Mouse (Mus musculus): ENCODE data around the gene Ugdh.
A peak's percentile ranks its signal among the peaks of the same experiment; 100 is the strongest.
"Not testable (repeated sequence)": the region's sequence is repeated elsewhere in the genome, so short reads cannot be mapped to it uniquely, and the experiment has no call there.

Gene Ugdh

GRCm38 (mm10) chr5:65435806-65436561 lies at the start of gene Ugdh:
Gene Ugdh (minus strand): TSS chr5:65435949.
- peak; percentile 99 for DNase-seq (ENCODE audit: low read depth, low spot score)

- DNase-seq (ENCODE audit: low read depth, low spot score), result no peak
Observed at GRCm38 (mm10) chr5:65482996-65483395, 47.2 kb upstream of the Ugdh start.

DNA sequence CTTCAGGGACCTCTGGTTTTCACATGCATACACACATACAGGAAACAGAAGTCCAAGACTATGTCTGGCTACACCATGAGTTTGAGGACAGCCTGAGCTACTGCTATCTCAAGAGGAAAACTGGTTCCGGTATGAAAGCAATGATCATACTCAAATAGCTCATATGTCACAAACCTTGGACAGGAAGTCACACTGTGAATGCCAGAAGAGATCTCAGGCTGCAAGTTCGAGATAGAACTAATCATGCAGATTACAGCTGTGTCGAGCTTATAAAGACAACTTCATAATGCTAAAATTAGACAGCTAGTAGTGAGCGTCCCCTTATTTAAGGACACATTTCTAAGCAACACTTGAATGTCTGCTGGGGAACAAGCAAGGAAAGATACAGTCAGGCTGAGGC lies 44.8 kb upstream of the Ugdh start:
- DNase-seq (ENCODE audit: low read depth, low spot score), result no peak

DNA sequence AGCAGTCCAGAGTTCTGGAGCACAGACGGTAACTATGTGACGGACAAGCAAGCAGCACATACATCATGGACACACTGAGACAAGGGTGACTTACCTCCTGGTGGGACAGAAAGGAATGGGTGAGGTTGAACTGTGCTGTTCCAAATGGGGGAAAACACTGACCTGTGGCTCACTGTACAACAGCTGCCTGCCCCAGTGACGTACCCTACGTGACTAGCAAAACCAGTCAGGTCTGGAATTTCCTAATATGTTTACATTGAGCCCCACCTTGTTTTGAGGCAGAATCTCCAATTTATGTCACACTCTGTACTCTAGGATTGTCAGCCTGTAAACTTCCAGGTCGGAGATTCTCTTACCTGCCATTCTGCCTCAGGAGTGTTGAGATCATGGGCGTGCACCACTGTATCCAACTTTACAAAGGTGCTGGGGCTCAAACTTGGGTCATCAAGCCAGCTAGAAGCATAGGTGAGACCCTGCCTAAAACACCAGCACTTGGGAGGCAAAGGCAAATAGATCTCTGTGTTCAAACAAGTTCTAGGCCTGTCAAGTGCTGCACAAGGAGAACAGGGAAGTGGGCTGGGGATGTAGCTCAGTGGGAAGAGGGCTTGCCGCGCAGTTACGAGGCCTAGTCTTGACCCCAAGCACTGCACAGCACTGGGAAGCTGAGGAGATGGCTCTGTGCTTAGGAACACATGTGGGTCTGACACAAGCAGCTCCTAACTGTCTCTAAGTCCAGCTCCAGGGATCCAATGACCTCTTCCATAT lies 44.1 kb upstream of the Ugdh start:
- DNase-seq (ENCODE audit: low read depth, low spot score), result no peak

- no peak for DNase-seq (ENCODE audit: low read depth, low spot score)
Observed at GRCm38 (mm10) chr5:65478224-65478623, 42.5 kb upstream of the Ugdh start.

DNA sequence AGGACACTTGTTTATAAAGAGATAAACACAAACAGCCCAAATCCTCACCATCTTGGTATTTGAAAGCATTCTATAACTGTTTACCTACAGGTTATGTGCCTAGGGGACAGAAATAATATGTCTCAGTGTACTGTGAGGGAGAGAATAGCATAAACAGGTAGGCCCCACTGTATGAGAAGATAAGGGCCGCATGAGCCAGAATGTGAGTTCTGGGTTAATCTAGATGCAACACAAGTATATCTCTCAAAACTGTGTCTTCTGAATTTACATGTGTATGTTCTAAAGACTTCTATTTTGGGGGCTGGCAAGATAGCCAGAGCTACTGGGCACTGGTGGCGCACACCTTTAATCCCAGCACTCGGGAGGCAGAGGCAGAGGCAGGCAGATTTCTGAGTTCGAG lies 41.0 kb upstream of the Ugdh start:
- not testable (repeated sequence) for DNase-seq (ENCODE audit: low read depth, low spot score)

DNA sequence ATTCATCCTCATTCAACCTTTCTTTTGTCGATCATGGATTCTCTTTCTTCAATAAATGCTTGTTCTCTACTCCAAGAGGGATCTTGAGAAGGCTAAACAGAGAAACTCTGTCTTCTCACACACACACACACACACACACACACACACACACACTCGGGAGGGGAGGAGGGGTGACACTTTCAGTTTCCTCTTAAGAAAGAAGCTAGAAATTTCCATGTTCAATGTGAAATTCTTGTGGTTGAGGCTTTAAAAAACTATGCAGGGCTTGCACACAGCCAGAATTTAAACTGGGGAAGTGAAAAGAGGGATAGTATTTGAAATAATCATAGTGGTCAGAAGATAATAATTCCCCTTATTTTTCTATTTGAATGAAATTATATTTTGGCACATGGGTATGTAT lies 40.1 kb upstream of the Ugdh start:
- DNase-seq (ENCODE audit: low read depth, low spot score), result no peak

GRCm38 (mm10) chr5:65469766-65470165 lies 34.0 kb upstream of the Ugdh start:
- no peak for DNase-seq (ENCODE audit: low read depth, low spot score)

- no peak for DNase-seq (ENCODE audit: low read depth, low spot score)
Observed at GRCm38 (mm10) chr5:65466911-65467310, 31.2 kb upstream of the Ugdh start.

DNA sequence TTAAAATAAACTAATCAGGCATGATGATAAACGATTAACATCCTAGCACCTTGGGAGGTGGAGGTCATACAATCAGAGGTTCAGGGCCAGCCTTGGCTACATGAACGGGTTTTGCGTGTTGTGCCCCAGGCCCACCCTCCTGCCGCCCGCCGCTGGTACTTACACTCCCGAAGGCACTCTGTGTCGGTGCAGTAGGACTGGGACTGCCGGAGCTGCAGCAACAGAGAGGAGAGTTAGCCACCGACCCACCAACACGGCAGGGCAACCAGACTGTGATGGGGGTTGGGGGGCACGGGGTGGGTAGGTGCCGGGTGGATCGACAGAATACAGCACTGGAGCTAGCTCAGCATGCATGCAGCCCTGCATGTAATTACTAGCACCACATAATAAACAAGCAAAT lies 24.6 kb upstream of the Ugdh start:
- no peak for DNase-seq (ENCODE audit: low read depth, low spot score)

- DNase-seq (ENCODE audit: low read depth, low spot score), result no peak
Observed at GRCm38 (mm10) chr5:65459454-65459853, 23.7 kb upstream of the Ugdh start.

GRCm38 (mm10) chr5:65457846-65458245 lies 22.1 kb upstream of the Ugdh start:
- DNase-seq (ENCODE audit: low read depth, low spot score), result no peak

- DNase-seq (ENCODE audit: low read depth, low spot score), result no peak
Observed at GRCm38 (mm10) chr5:65457086-65457827, 21.5 kb upstream of the Ugdh start.

- no peak for DNase-seq (ENCODE audit: low read depth, low spot score)
Observed at GRCm38 (mm10) chr5:65454771-65455170, 19.0 kb upstream of the Ugdh start.

GRCm38 (mm10) chr5:65448941-65449340 lies 13.2 kb upstream of the Ugdh start:
- DNase-seq (ENCODE audit: low read depth, low spot score), result no peak

DNA sequence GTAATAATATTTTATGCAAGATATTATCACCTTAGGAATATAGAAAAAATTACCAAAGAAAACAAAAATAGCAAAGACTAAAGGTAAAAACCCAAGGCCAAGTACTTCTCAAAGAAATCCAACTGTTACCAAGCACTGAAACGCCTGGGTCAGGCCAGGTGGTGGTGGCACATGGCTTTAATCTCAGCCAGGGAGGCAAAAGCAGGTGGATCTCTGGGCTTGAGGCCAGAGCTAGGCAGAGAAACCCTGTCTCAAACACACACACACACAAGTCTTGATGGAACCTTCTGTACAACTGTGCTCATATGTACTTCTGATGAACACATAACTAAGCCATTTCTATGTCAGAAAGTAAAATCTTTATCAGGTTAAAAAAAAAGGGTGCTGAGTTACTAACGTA lies 12.1 kb upstream of the Ugdh start:
- no peak for DNase-seq (ENCODE audit: low read depth, low spot score)

GRCm38 (mm10) chr5:65446756-65447155 lies 11.0 kb upstream of the Ugdh start:
- no peak for DNase-seq (ENCODE audit: low read depth, low spot score)

DNA sequence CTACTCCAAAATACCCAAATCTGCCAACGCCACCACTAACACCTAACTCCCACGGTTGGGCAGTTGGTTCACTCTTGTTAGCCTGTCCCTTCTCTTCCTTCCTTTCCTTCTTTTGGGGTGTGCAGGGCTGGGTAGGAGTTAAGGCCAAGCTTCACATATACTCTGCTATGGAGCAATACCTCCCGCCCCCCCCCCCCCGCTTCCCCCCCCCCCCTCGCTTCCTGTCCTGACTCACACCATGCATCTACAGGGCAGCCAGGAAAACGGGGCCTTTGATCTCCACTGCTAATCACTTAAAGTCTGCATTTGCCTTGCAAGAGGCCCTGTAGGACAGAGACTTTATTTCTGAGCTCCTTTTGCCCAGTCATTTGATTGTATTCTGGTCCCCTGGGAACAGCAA lies 9.2 kb upstream of the Ugdh start:
- DNase-seq (ENCODE audit: low read depth, low spot score), result no peak

DNA sequence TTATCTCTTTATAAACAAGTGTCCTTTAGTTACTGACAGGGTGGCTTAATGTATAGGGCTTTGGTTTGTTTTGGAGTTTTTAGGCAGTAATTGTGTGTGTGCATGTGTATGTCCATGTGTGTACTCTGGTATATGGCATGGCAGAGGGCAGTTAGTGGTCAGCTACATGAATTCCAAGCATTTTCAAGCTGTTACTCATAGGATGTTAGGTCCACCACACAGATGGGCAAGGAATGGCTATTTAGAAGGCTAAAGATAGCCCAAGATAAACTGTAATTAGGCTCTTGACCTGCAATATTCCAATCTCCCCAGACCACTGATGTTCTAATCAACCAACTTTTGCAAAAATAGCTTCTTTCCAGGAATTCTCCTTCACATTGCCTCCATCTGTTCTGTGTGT lies 2.3 kb upstream of the Ugdh start:
- DNase-seq (ENCODE audit: low read depth, low spot score), result no peak

GRCm38 (mm10) chr5:65435363-65435805 lies 365 bp downstream of the Ugdh start:
- no peak for DNase-seq (ENCODE audit: low read depth, low spot score)

DNA sequence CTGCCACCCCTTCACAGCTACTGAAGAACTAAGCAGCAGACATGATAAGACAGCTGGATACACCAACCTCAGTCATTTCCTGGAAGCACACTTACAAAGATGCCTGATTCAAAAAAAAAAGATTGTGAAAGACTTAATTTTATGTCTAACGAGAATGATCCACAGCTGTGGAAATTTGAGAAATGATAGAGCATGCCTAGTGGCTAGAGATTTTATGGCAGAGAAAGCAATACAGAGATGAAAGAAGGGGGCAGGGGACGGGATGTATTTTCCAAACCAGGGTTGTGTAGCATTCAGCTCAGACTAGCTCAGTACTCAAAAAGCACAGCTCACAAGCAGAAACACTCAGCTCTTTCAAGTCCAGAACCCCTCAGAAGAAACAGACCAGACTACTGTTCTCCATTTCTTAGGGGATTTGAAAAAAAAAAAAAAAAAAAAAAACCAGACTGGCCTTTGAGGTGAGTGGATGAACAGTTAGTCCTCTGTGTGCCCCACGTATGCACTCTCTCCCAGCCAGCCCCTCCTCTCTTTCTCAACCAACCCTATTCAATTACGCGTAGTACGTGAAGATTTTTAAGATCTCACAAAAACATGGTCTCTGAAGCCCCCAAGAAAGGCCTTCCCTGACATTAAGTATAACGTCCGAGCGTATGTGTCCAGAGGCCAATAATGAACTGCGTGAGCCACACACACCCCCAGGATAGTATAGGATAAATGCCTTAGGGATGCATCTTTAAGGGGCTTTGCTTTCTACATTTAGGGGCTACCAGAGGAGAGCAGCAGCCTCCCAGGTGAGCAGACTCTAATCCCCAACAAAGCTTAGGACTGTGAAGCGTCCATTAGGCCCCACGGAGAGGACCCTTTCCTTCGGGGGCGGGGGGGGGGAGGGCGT lies 1.0 kb downstream of the Ugdh start:
- peak; percentile 20 for DNase-seq (ENCODE audit: low read depth, low spot score)

Measured in mesoderm, embryonic 11.5 days (tissue).